Mouse (Mus musculus) megakaryocyte, embryonic 14.5 days (primary cell): Measurements from ENCODE around the gene Dppa2.

Experiments used
- FLI1 ChIP-seq: IDR thresholded peaks from 2 replicates; pipeline ENCODE4 v1.6.1; 2012; ENCODE audit warnings: low read length, inconsistent platforms, mixed read lengths
- GATA1 ChIP-seq: IDR thresholded peaks from 3 replicates; pipeline ENCODE4 v1.6.1; 2012; ENCODE audit warnings: mixed read lengths, low read length, inconsistent platforms, borderline replicate concordance

- TF ChIP-seq GATA1 (no peak), FLI1 (no peak)
Observed at GRCm38 (mm10) chr16:48265856-48266255, 37.9 kb upstream of the Dppa2 start.
